Mouse (Mus musculus) right cerebral cortex, postnatal 4 days (tissue): ENCODE data around the gene Mllt3.
"Not testable (repeated sequence)": the region's sequence is repeated elsewhere in the genome, so short reads cannot be mapped to it uniquely, and the experiment has no call there.

ENCODE experiments used
- DNase-seq: peaks from one replicate; pipeline ENCODE4 v3.0.0-alpha.2; 2022

Gene Mllt3

GRCm38 (mm10) chr4:88011870-88012572, 21.1 kb downstream of the Mllt3 start:
- no peak for DNase-seq

DNA sequence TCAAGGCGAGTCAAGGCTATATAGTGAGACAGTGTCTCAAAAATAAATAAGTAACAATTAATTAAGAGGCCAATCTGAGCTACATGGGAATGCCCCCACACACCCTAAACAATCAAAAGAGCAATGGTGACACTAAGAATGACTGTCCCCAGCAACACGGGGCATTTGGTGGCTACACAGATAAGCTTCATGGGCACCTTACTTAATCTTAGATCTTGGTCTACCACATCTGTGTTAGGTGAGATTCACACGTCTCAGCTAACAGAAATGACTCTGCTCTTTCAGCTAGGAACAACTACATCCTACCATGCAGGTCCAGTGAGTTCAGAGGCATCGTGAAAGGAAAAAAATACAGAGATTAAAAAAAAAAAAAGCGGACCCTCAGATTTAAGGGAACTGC, 22.7 kb downstream of the Mllt3 start:
- DNase-seq: no peak

DNA sequence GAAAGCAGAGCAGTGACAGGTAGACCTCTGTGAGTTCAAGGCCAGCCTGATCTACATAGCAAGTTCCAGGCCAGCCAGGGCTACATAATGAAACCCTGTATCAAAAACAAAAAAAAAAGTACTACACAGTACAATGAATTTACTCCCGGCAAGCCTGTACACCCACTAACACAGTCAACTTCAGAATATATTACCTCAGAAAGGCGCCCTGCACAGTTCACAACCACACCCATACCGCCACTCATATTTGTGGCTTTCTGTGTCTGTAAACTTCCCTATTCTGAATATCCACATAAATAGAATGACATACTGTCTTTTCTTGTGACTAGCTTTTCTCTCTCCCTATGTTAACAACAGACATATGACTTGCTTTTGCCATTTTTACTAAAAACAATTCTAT, 27.4 kb downstream of the Mllt3 start:
- DNase-seq: no peak

- no peak for DNase-seq
Measured at GRCm38 (mm10) chr4:88003159-88003948, 29.8 kb downstream of the Mllt3 start.

- DNase-seq: no peak
Measured at GRCm38 (mm10) chr4:87991710-87992109, 41.5 kb downstream of the Mllt3 start.

- DNase-seq: no peak
Measured at GRCm38 (mm10) chr4:87990940-87991339, 42.2 kb downstream of the Mllt3 start.

DNA sequence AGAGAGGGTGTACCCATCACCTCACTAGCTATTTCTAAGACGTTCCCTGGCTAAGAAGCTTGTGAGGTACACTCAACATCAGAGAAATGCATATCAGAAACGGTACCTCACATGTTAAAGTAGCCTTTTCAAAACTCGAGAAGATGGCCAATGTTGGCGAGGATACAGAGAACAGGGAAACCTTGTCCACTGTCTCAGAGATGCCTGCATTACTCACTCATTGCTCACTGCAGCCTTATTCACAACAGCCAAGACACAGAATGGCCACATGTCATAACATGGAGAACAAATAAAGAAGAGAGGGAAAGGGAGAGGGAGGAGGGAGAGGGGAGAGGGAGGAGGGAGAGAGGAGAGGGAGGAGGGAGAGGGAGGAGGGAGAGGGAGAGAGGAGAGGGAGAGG, 47.9 kb downstream of the Mllt3 start:
- DNase-seq: no peak

GRCm38 (mm10) chr4:87984589-87984988, 48.6 kb downstream of the Mllt3 start:
- no peak for DNase-seq

- no peak for DNase-seq
Measured at GRCm38 (mm10) chr4:87984091-87984490, 49.1 kb downstream of the Mllt3 start.

- no peak for DNase-seq
Measured at GRCm38 (mm10) chr4:87982578-87982977, 50.6 kb downstream of the Mllt3 start.

DNA sequence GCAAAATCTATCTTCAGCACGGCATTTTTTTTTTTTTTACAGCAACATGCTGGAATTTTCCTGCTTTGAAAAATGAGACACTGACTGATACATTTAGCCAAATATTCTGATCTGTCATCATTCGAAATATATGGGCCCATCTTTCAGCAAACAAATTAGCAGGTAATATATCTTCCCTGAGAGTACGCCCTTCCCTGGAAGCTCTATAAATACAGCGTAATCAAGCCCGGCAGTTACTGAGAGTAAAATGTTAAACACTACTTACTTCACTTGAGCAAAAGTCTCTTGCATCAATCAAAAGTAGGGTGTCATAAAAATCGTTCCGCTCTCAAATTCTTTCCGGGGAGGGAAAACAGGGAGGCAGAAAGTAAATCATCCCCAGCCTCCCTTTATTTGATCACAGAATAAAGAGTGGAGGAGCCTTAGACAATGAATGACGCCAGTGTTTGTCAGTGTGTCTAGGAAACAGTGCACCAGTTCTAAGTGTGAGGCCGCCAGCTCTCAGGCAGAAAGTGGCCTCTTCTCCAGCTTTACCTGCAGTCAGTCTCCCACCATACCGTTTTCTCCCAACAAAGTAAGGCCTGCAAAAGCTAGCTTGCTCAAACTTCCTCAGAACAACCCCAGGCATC, 55.2 kb downstream of the Mllt3 start:
- DNase-seq: no peak

DNA sequence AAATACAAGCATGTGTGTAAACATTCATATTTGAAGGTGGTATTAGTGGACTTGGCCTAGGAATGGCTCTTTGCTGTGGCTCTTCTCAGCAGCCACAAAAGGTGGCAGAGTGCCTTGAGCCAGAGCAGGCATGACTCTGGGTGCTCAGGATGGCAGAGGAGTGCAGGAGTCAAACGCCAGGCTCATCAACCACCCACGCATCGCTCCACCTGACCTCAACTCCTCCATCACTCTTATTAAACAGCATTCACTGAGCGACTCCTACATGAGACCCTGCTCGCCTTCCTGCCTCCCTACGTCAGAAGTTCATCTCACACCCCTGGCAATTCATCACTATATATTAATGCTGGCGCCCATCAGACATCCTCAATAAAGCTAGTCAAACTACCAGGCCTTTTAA, 67.3 kb downstream of the Mllt3 start:
- no peak for DNase-seq

- DNase-seq: not testable (repeated sequence)
Measured at GRCm38 (mm10) chr4:87964890-87965289, 68.3 kb downstream of the Mllt3 start.

DNA sequence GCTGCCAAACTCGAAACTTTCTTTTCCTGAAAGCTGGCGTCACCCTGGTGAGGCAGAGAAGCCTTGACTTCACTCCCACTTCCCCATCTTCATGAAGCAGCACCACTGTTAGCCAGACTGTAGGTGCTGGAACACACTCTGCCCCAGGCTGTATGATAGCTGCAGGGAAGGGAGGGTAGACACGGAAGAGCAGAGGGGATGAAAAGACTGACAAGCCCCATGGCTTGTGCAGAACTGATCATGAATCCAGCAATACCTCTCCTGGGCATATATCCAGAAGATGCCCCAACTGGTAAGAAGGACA, 69.4 kb downstream of the Mllt3 start:
- DNase-seq: no peak

DNA sequence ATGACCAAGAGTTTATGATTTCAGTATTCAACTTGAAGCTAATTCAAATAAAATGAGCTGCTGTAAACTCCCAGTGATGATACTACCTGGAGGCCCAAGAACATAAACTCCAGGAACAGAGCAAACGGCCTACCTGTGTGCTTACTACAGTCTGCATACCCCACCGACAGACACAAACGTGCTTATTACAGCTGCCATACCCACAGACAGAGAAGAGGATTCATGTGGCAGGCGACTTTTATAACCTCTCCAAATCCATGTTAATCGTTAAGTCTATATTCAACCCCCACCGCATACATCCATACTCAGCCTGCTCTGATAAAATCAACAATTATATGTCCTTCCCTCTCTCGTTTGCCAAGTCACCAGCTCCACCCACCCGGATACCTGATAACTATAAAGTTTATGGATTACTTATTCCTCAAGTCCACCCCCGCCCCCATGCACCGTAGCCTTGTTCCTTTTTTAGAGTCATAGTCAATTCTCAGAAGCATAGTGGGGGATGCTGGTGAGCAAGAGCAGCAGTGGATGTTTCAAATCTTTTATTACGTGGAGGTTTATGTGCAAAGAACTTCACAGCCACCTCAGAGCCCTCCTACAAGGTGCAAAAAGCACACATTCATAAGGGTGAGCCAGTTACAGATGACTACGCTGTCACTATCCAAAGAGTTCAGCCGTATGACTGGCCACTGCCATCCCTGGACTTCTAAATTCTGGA, 70.0 kb downstream of the Mllt3 start:
- no peak for DNase-seq

GRCm38 (mm10) chr4:87961872-87962271, 71.3 kb downstream of the Mllt3 start:
- DNase-seq: no peak

GRCm38 (mm10) chr4:87957852-87958251, 75.3 kb downstream of the Mllt3 start:
- no peak for DNase-seq

- DNase-seq: no peak
Measured at GRCm38 (mm10) chr4:87957198-87957597, 76.0 kb downstream of the Mllt3 start.

DNA sequence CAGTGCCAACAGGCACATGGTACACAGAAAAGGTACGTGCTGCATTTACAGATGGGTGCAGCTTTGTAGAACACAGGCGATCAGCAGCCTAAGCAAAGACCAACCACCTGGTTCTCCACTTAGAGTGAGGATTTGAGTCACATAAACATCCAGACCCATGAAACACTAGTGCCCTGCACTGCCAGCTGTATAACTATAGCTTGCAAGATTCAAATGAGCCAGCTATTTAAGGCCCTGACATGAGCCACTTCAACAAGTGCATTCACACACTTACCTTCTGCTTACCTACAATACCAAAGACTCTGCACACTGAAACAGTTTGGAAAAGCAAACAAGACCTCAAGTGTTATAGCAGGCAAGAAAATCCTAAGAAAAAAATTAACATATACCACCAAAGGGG, 78.0 kb downstream of the Mllt3 start:
- no peak for DNase-seq

DNA sequence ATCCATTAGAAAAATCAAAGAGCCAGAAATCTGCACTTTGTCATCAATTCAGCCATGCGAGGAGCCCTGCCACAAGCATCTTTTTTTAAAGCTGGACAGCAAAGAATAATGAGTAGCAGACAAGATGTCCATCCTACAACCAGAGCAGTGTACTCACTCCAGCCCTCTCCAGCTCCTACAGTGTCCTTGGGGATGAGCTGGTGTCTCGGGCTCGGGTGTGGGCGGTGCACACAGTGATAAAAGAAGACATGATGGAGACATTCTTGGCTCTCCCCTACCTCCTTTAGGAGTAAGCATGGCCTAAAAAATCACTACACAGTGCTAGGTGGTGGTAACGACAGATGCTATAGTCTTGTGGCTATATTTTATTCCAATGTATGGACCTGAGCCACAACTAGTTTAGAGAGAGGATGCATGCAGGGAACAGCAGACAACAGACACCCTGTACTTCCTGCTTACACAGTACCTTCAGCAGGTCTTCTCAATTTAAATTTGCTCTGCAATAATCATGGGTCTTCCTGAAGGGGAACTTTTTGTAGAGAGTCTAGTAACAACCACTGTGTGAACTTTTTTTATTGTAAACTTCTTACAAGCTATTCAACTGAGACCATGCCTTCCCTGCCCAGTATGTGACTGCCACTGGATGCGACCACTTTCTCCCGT, 78.6 kb downstream of the Mllt3 start:
- no peak for DNase-seq

GRCm38 (mm10) chr4:87953736-87954135, 79.4 kb downstream of the Mllt3 start:
- DNase-seq: no peak

DNA sequence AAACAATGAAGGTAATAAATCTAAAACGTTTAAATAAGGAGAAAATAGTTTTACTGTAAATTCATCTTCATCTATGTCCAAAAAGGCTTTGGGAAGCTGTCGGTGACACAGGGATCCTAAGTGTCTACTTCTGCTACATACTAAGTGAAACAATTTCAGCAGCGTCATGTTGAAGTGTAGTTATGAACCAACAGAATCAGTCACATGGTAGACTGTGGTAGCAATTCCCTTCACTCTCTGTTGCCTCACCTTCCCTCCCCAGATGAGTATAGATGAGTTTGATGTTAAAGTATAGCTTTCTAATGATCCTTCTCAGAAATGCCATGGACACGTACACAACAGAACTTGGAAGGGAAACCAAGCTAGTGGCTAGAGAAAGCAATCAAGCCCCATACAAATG, 79.9 kb downstream of the Mllt3 start:
- DNase-seq: no peak

DNA sequence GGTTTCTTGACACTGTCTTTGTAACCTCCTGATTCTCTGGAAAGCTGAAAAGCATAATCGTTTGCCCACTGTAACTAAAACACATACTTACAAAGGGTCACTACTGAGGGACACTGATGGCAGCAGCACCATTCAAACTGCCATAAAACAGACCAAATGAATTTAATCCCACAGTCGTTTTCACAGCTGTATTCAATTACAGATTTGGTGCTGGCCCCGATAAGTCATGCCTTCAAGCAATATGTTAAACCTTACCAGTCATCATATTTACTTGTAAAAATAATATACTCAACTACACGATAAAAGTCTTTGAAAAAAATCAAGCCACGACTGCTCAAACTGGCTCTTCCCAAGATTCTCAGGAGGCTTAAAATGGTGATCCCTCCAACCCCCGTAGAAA, 83.7 kb downstream of the Mllt3 start:
- DNase-seq: no peak
